Mouse (Mus musculus): Measurements from ENCODE around the gene Vcl.

Gene Vcl

GRCm38 (mm10) chr14:21073981-21074380, 144.8 kb downstream of the Vcl start:
- DNase-seq, result no peak

- DNase-seq, result no peak
Observed at GRCm38 (mm10) chr14:21074398-21075320, 145.5 kb downstream of the Vcl start.

GRCm38 (mm10) chr14:21075751-21076500, 146.7 kb downstream of the Vcl start:
- DNase-seq, result peak; percentile 92

GRCm38 (mm10) chr14:21076501-21077194, 147.4 kb downstream of the Vcl start:
- DNase-seq, result no peak

- no peak for DNase-seq
Observed at GRCm38 (mm10) chr14:21077939-21078338, 148.7 kb downstream of the Vcl start.

GRCm38 (mm10) chr14:21078511-21078910, 149.3 kb downstream of the Vcl start:
- no peak for DNase-seq

GRCm38 (mm10) chr14:21082823-21083222, 153.6 kb downstream of the Vcl start:
- no peak for DNase-seq
